Mouse (Mus musculus): Measurements from ENCODE around the gene Banp. TPM values are rescaled to one million over a fixed set of nuclear protein-coding genes. Genes with fewer than 3 reads are reported as not detected.

Gene Banp
- polyA plus RNA-seq, 1 experiment from 2014 or later, result 55.5 TPM

DNA sequence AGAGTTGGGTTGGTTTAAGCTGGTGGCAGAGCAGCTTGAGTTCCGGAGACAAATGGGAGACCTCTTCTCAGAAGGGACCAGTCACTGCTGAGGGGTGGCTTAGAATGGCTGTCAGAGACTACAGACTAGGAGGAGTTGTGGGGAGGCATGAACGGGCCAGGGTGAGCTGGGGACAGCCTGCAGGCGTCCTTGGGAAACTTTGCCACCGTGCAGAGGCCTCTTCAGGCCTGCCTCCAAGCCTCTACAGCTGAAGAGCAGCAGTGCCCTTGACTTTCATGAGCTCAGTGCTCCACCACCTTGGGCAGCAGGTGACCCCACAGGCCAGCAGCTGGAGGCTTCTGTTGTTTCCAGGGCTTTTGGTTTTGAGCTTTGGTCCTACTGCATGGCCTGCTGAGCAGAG, 49.1 kb downstream of the Banp start:
- H3K27ac ChIP-seq, result no peak overlapping the region
- 93% methylated on average over 4 of the region's 4 CpGs for WGBS
- no peak for ATAC-seq (ENCODE audit: low FRiP score, low read depth)
- H3K9me3 ChIP-seq, result no peaks in the 10 kb centered on the region
- H3K4me2 ChIP-seq (replicated peaks), result no peak overlapping the region
- no peaks in the 10 kb centered on the region for H3K27me3 ChIP-seq (replicated peaks)
- peaks cover 75% of the 10 kb centered on the region for H3K36me3 ChIP-seq
- H3K9ac ChIP-seq, result no peak overlapping the region
- H3K4me3 ChIP-seq, result no peak overlapping the region
- 0 out of 2 replicates have a peak, but pooled peaks cover 6% of the 10 kb centered on the region for H3K4me1 ChIP-seq

DNA sequence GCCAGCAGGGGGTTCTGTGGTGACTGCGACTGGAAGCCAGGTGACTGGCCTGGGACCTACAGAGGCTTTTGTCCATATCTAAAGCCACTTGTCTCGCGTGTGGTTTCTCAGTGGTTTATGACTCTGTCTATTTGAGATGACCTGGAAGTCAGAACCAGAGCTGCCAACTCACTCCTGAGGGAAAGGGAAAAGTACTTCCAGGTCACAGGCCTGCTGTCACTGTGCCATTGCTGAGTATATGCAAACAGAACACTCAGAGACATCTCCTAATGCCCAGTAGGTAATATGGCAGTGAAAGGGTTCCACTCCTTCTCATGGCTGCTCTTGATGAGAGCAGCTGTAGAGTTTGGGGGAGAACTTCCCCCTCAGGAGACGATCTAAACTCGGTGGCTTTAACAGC, 49.7 kb downstream of the Banp start:
- 90% methylated on average over 5 of the region's 5 CpGs for WGBS
- Histone ChIP-seq H3K36me3 (peaks cover 78% of the 10 kb centered on the region), H3K4me2 (replicated peaks) (no peak overlapping the region), H3K9ac (no peak overlapping the region), H3K4me1 (0 out of 2 replicates have a peak, but pooled peaks cover 11% of the 10 kb centered on the region), H3K27me3 (replicated peaks) (no peaks in the 10 kb centered on the region), H3K9me3 (no peaks in the 10 kb centered on the region), H3K27ac (no peak overlapping the region), H3K4me3 (no peak overlapping the region)
- no peak for ATAC-seq (ENCODE audit: low FRiP score, low read depth)

DNA sequence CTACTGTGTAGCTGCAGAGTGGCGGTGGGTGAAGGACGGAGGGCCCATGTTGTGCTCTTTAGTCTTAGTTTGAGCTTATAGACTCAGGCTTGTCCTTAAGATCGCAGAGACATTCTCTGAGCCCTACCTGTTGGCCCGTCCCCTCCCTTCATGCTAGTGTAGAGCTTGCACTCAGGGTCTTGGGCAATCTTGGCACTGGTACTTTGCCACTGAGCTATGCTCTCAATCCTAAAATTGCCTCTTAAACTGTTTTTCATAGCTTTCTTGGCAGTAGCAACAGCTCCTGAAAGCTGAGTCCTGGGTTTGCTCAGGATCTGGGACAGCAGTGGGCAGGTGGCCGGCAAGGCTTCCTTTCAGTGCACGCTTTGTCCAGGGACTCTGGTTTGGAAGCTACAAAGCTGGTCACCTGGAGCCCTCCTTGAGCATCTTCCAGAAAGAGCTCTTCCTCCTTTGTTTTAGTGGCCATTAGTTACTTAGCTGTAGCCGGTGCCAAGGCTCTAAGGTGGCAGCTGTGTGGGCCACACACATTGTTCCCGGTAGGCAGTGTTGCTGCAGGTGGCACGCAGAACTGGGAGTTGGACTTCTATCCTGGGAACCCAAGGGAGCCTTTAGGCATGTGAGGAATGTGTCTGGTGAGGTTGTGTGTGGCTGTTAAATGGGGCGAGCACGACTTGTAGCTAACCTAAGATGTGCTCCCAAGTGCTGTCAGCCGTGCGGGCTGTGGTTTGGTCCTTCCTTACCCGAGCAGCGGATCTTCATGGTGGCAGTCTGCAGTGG, 52.0 kb downstream of the Banp start:
- no peak for ATAC-seq (ENCODE audit: low FRiP score, low read depth)
- H3K9ac ChIP-seq, result no peak overlapping the region
- H3K9me3 ChIP-seq, result no peaks in the 10 kb centered on the region
- no peak overlapping the region for H3K27ac ChIP-seq
- WGBS, result 89% methylated on average over 15 of the region's 15 CpGs
- H3K4me3 ChIP-seq, result no peak overlapping the region
- H3K27me3 ChIP-seq (replicated peaks), result no peaks in the 10 kb centered on the region
- H3K4me1 ChIP-seq, result 0 out of 2 replicates have a peak, but pooled peaks cover 6% of the 10 kb centered on the region
- peaks cover 77% of the 10 kb centered on the region for H3K36me3 ChIP-seq
- H3K4me2 ChIP-seq (replicated peaks), result no peak overlapping the region

DNA sequence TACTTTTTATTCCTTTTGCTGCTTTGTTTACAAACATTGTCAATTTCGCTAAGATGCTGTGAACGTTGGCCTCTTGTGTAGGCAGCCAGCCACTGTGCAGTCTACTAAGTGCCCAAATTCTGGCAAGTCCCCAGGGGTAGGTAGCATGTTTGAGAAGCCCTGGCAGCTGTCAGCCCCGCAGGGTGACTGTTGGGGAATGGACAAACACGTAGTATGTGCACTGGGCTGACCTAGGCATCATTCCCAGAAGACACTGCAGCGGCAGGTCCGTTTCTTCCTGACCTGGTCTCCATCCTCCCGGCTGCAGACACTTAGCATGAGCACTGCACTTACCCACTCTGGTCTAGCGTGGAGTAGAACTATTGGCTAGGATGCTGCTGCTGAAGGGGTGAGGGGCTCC, 54.1 kb downstream of the Banp start:
- H3K9me3 ChIP-seq, result no peaks in the 10 kb centered on the region
- no peak overlapping the region for H3K4me2 ChIP-seq (replicated peaks)
- 88% methylated on average over 8 of the region's 8 CpGs for WGBS
- 0 out of 2 replicates have a peak, but pooled peaks cover 6% of the 10 kb centered on the region for H3K4me1 ChIP-seq
- no peak for ATAC-seq (ENCODE audit: low FRiP score, low read depth)
- no peaks in the 10 kb centered on the region for H3K27me3 ChIP-seq (replicated peaks)
- H3K36me3 ChIP-seq, result peaks cover 74% of the 10 kb centered on the region
- H3K9ac ChIP-seq, result no peak overlapping the region
- no peak overlapping the region for H3K4me3 ChIP-seq
- no peak overlapping the region for H3K27ac ChIP-seq

DNA sequence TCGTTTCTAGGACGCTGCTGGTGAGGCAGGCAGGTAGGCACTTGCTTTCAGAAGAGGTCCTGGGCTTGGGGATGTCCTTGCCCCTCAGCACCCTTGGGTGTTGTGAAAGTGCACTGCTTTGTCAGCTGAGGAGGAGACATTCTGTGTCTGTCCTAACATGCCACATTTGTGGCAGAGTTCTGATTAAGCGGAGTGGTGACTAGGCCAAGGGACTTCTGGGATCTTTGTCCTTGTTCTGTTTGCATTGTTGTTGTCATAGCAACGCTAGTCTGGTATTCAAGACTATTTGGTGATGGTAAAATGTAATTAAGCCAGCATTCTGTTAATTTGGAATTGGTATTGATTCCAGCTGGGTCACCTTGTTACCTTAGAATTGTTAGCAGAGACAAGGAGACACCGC, 54.6 kb downstream of the Banp start:
- ATAC-seq (ENCODE audit: low FRiP score, low read depth), result no peak
- peaks cover 74% of the 10 kb centered on the region for H3K36me3 ChIP-seq
- 81% methylated on average over 5 of the region's 5 CpGs for WGBS
- H3K27ac ChIP-seq, result no peak overlapping the region
- no peaks in the 10 kb centered on the region for H3K9me3 ChIP-seq
- H3K27me3 ChIP-seq (replicated peaks), result no peaks in the 10 kb centered on the region
- H3K9ac ChIP-seq, result no peak overlapping the region
- H3K4me1 ChIP-seq, result 0 out of 2 replicates have a peak, but pooled peaks cover 6% of the 10 kb centered on the region
- H3K4me3 ChIP-seq, result no peak overlapping the region
- H3K4me2 ChIP-seq (replicated peaks), result no peak overlapping the region

DNA sequence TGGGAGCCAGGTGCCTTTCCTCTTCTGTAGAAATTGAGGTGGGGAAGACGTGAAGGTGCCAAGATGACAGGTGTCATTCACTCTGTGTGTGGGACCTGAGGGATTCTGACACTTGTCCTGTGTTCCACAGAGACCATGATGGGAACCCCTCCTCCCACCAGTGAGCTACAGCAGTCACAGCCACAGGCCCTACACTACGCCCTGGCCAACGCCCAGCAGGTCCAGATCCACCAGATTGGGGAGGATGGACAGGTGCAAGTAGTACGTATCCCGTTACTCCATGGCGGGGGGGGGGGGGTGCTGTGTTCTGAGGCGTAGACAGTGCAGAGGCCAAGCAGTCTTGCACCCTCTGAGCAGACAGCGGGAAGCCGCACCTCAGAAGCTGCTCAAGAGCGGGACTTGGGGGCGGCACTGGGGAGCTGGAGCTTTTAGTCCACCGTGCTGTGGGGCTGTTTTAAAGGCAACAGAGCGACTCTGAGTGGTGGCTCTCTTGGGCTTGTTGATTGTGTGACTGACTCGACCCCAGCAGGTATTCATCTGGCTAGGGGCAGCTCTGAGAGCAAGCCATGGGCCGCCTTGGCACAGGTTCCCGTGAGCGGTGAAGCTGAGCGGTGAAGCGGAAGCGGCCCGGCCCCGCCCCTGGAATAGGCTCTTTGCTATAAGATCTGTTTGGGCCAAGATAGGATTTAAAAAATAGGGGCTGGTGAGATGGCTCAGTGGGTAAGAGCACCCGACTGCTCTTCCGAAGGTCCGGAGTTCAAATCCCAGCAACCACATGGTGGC, 56.1 kb downstream of the Banp start:
- Histone ChIP-seq H3K36me3 (peaks cover 72% of the 10 kb centered on the region), H3K4me1 (0 out of 2 replicates have a peak, but pooled peaks cover 6% of the 10 kb centered on the region), H3K27me3 (replicated peaks) (no peaks in the 10 kb centered on the region), H3K9ac (no peak overlapping the region), H3K4me2 (replicated peaks) (no peak overlapping the region), H3K4me3 (no peak overlapping the region), H3K9me3 (no peaks in the 10 kb centered on the region), H3K27ac (no peak overlapping the region)
- no peak for ATAC-seq (ENCODE audit: low FRiP score, low read depth)
- WGBS, result 91% methylated on average over 25 of the region's 25 CpGs

DNA sequence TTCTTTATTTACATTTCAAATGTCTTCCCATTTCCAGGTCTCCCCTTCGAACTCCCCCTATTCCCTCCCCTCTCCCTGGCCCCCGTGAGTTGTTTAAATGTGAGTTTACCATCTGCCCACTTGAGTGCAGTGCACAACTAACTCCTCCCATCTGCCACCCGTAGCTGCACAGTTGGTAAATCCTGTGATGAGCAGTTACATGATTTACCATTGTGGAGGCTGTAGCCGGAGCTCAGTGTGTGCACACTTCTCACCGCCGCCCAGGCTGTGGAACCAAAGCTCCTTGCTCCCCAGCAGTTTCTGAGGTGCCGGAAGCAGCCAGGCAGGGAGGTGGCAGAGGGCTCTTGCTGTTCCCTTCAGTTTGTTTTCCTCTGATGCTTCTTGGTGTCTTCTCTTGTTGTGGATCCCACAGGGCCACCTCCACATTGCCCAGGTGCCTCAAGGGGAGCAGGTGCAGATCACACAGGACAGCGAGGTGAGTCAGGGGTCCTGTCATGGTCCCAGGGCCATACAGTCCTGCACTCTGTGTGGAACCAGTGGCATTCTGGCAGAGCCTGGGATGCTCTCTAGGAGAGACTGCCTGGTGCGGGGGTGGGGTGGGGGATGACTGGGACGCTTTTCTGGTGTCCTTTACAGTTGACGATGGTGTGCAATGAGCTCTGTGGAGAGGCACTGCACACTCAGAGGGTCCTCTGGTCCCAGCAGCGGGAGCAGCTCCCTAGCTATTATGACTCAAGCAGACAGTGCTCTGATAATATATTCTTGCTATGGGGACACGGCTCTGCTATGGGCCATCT, 57.3 kb downstream of the Banp start:
- ATAC-seq (ENCODE audit: low FRiP score, low read depth), result no peak
- Histone ChIP-seq H3K9ac (no peak overlapping the region), H3K4me3 (no peak overlapping the region), H3K9me3 (no peaks in the 10 kb centered on the region), H3K4me1 (0 out of 2 replicates have a peak, but pooled peaks cover 6% of the 10 kb centered on the region), H3K27ac (no peak overlapping the region), H3K27me3 (replicated peaks) (no peaks in the 10 kb centered on the region), H3K36me3 (peaks cover 63% of the 10 kb centered on the region), H3K4me2 (replicated peaks) (no peak overlapping the region)
- 82% methylated on average over 13 of the region's 13 CpGs for WGBS

DNA sequence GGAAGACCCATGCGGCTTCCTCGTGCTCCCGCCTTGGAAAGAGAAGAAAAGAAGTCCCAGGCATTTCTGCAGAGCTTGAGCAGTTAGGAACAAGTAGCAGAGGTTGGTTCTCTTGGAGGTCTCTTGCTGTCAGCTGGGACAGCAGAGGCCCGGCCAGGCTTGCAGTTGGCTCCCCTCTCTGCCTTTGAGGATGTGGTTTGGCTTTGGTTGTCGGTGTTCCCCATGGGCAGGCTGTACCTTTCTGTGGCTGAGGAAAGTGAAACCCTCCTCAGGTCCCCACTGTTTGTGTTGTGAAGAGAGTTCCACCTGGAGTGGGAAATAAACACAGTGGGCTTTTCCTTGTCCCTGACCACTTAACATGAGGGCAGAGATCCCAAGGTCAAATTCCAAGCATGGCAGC, 58.8 kb downstream of the Banp start:
- WGBS, result 93% methylated on average over 5 of the region's 5 CpGs
- Histone ChIP-seq H3K9me3 (no peaks in the 10 kb centered on the region), H3K36me3 (peaks cover 50% of the 10 kb centered on the region), H3K9ac (no peak overlapping the region), H3K4me3 (no peak overlapping the region), H3K4me1 (0 out of 2 replicates have a peak, but pooled peaks cover 6% of the 10 kb centered on the region), H3K4me2 (replicated peaks) (no peak overlapping the region), H3K27ac (no peak overlapping the region), H3K27me3 (replicated peaks) (no peaks in the 10 kb centered on the region)
- no peak for ATAC-seq (ENCODE audit: low FRiP score, low read depth)

DNA sequence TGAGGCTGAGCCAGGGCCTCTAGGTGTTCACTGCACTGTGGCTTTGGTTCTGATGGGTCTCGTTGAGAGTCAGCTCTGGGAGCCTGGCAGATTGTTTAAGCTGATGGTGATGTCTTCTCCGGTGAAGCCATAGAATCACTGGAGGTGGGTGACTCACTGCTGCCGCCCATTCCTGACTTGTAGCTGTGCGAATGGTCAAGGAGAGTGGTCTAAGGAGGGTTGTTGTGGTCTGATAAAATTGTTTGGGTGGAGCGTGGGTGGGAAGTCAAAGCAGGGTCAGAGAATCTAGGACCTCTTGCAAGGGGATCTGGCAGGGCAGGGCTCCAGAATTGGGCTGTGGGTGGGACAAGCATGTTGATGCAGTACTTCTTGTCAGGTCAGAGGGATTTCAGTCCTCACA, 61.1 kb downstream of the Banp start:
- H3K9me3 ChIP-seq, result no peaks in the 10 kb centered on the region
- H3K9ac ChIP-seq, result no peak overlapping the region
- no peak overlapping the region for H3K4me2 ChIP-seq (replicated peaks)
- H3K36me3 ChIP-seq, result peaks cover 49% of the 10 kb centered on the region
- H3K27ac ChIP-seq, result no peak overlapping the region
- H3K4me1 ChIP-seq, result no peaks in the 10 kb centered on the region
- no peaks in the 10 kb centered on the region for H3K27me3 ChIP-seq (replicated peaks)
- no peak overlapping the region for H3K4me3 ChIP-seq
- no peak for ATAC-seq (ENCODE audit: low FRiP score, low read depth)
- 92% methylated on average over 5 of the region's 5 CpGs for WGBS

DNA sequence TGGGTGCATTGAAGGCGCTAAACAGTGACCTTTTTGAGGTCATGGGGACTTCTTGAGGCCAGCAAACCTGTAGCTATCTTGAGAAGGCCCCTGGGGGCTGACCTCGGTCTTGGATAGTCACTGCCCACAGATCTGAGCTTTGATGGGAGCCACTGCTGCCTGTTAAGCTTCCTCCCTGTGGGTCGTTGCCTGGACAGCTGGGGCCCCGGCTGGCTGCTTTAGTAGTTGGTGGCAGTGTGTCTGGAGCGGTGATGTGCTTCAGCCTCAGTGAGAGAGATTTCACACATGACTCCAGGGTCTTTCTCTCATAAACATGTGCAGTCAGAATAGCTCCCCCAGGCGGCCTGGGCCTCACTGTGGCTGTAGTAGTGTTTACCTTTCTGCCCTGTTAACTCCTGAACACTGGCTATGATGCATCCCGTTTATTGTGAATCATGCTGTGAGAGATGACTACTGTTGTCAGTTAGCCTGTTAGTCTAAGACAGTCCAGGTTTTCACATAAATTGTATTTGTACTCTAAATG, 61.6 kb downstream of the Banp start:
- H3K27ac ChIP-seq, result no peak overlapping the region
- no peaks in the 10 kb centered on the region for H3K27me3 ChIP-seq (replicated peaks)
- H3K4me1 ChIP-seq, result no peaks in the 10 kb centered on the region
- H3K4me2 ChIP-seq (replicated peaks), result no peak overlapping the region
- H3K9ac ChIP-seq, result no peak overlapping the region
- no peak for ATAC-seq (ENCODE audit: low FRiP score, low read depth)
- H3K36me3 ChIP-seq, result peaks cover 46% of the 10 kb centered on the region
- no peak overlapping the region for H3K4me3 ChIP-seq
- H3K9me3 ChIP-seq, result no peaks in the 10 kb centered on the region
- 60% methylated on average over 7 of the region's 7 CpGs for WGBS

DNA sequence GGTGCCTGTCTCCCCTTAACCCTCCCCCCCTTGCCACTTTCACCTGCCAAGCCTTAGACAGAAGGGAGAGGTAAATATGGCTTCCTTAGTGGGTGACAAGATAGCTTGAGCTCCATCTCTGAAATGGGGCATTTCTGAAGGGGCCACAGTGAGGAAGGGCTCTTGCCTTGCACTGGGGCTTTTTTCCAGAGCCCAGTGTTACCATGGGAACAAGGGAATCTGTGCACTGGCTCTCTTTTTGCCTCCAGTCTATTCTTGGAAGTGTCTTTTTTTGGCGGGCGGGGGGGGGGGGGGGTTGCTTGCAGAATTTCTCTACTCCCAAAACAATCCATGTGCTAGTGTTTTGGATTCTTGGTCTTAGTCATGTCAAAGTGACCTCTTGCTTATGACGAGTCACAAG, 65.1 kb downstream of the Banp start:
- no peak for ATAC-seq (ENCODE audit: low FRiP score, low read depth)
- Histone ChIP-seq H3K4me2 (replicated peaks) (no peak overlapping the region), H3K36me3 (peaks cover 41% of the 10 kb centered on the region)

More for the DNA sequence above, 65.1 kb downstream of the Banp start:
- 58% methylated on average over 3 of the region's 3 CpGs for WGBS
- Histone ChIP-seq H3K27ac (no peak overlapping the region), H3K4me1 (no peaks in the 10 kb centered on the region), H3K27me3 (replicated peaks) (no peaks in the 10 kb centered on the region), H3K9ac (no peak overlapping the region), H3K4me3 (no peak overlapping the region), H3K9me3 (no peaks in the 10 kb centered on the region)
